Mouse (Mus musculus) forebrain, embryonic 16.5 days (tissue): ENCODE measurements around the gene Myo1e. TPM values are rescaled to one million over a fixed set of nuclear protein-coding genes. Genes with fewer than 3 reads are reported as not detected.

Experiments
- ATAC-seq: fragments of 200-750 bp; cut with Nextera tagmentation; 2 replicates; pipeline ENCODE4 v1.8.0; 2017; ENCODE audit warnings: mild to moderate bottlenecking, moderate library complexity
- H3K27ac ChIP-seq: fragments of 300-500 bp; sonication (generic); 2 replicates; pipeline ENCODE4 v1.5.1; 2014; ENCODE audit warnings: low read length, control low read depth
- H3K27me3 ChIP-seq: fragments of 300-500 bp; sonication (generic); replicated peaks from 2 replicates; pipeline ENCODE4 v1.6.1; 2014; ENCODE audit warnings: low read length; ENCODE audit not compliant: control insufficient read depth, insufficient read depth
- H3K36me3 ChIP-seq: fragments of 300-500 bp; sonication (generic); 2 replicates; pipeline ENCODE4 v1.6.1; 2014; ENCODE audit not compliant: control insufficient read depth, insufficient read depth
- H3K4me1 ChIP-seq: fragments of 300-500 bp; sonication (generic); replicated peaks from 2 replicates; pipeline ENCODE4 v1.6.1; 2014; ENCODE audit warnings: low read length; ENCODE audit not compliant: control insufficient read depth, insufficient read depth
- H3K4me2 ChIP-seq: fragments of 300-500 bp; sonication (generic); 2 replicates; pipeline ENCODE4 v1.6.1; 2014; ENCODE audit warnings: mild to moderate bottlenecking, low read length, control low read depth
- H3K4me3 ChIP-seq: fragments of 300-500 bp; sonication (generic); replicated peaks from 2 replicates; pipeline ENCODE4 v1.5.1; 2014; ENCODE audit warnings: mild to moderate bottlenecking, low read length, control low read depth
- H3K9ac ChIP-seq: fragments of 300-500 bp; sonication (generic); replicated peaks from 2 replicates; pipeline ENCODE4 v1.6.1; 2014; ENCODE audit warnings: low read depth, low read length, control low read depth
- H3K9me3 ChIP-seq: fragments of 300-500 bp; sonication (generic); 2 replicates; pipeline ENCODE4 v1.6.1; 2016; ENCODE audit warnings: low read length; ENCODE audit not compliant: control insufficient read depth
- WGBS: fragments of 180-500 bp; shearing (Covaris S2); extraction: QIAGEN DNeasy Blood & Tissue Kit; methylation state at CpG from one replicate; pipeline ENCODE4 v1.1.7; 2014; 5-methylcytosine and 5-hydroxymethylcytosine counted together
- polyA plus RNA-seq: library from polyadenylated mRNA; unstranded; fragments of >200 nt; fragmentation: Nextera tagmentation; extraction: Ambion mirVana; gene quantifications from 2 replicates; pipeline ENCODE4 v1.2.1, GENCODE M21; 2015

The Myo1e gene
- polyA plus RNA-seq, 1 experiment from 2014 or later = 5.8 TPM

- Histone ChIP-seq H3K36me3 (no peaks in the 10 kb centered on the region), H3K4me1 (peaks cover 4% of the 10 kb centered on the region), H3K9ac (no peak overlapping the region), H3K4me2 (no peak overlapping the region), H3K27me3 (no peaks in the 10 kb centered on the region), H3K4me3 (no peak overlapping the region), H3K9me3 (no peaks in the 10 kb centered on the region), H3K27ac (no peak overlapping the region)
- no peak for ATAC-seq
- WGBS = 84% methylated on average over 11 of the region's 11 CpGs
Observed at GRCm38 (mm10) chr9:70194622-70195021, 12.5 kb upstream of the Myo1e start.

GRCm38 (mm10) chr9:70196956-70197659 is 10.0 kb upstream of the Myo1e start:
- no peak overlapping the region for H3K9ac ChIP-seq
- H3K36me3 ChIP-seq = no peaks in the 10 kb centered on the region
- WGBS = 81% methylated on average over 15 of the region's 15 CpGs
- no peak overlapping the region for H3K4me2 ChIP-seq
- no peaks in the 10 kb centered on the region for H3K27me3 ChIP-seq
- no peak overlapping the region for H3K4me3 ChIP-seq
- peaks cover 4% of the 10 kb centered on the region for H3K4me1 ChIP-seq
- H3K9me3 ChIP-seq = no peaks in the 10 kb centered on the region
- H3K27ac ChIP-seq = no peak overlapping the region
- ATAC-seq = no peak

- 0 out of 2 replicates have a peak, but pooled peaks cover 4% of the 10 kb centered on the region for H3K9me3 ChIP-seq
- H3K27me3 ChIP-seq = no peaks in the 10 kb centered on the region
- no peak overlapping the region for H3K27ac ChIP-seq
- WGBS = 91% methylated on average over 8 of the region's 8 CpGs
- H3K4me2 ChIP-seq = no peak overlapping the region
- no peaks in the 10 kb centered on the region for H3K4me1 ChIP-seq
- H3K36me3 ChIP-seq = no peaks in the 10 kb centered on the region
- no peak for ATAC-seq
- H3K4me3 ChIP-seq = no peak overlapping the region
- no peak overlapping the region for H3K9ac ChIP-seq
Observed at GRCm38 (mm10) chr9:70197992-70198391, 9.2 kb upstream of the Myo1e start.

GRCm38 (mm10) chr9:70202753-70203152 is 4.4 kb upstream of the Myo1e start:
- H3K4me3 ChIP-seq = no peak overlapping the region
- no peak for ATAC-seq
- H3K27ac ChIP-seq = no peak overlapping the region
- H3K9ac ChIP-seq = no peak overlapping the region
- H3K27me3 ChIP-seq = peaks cover 5% of the 10 kb centered on the region; the same call in 1 of the 2 replicates
- H3K4me1 ChIP-seq = peaks cover 4% of the 10 kb centered on the region
- 0 out of 2 replicates have a peak, but pooled peaks cover 4% of the 10 kb centered on the region for H3K9me3 ChIP-seq
- no peak overlapping the region for H3K4me2 ChIP-seq
- WGBS = 70% methylated on average over 5 of the region's 5 CpGs
- H3K36me3 ChIP-seq = no peaks in the 10 kb centered on the region

GRCm38 (mm10) chr9:70203267-70204076 is 3.7 kb upstream of the Myo1e start:
- no peak overlapping the region for H3K27ac ChIP-seq
- H3K9ac ChIP-seq = no peak overlapping the region
- H3K27me3 ChIP-seq = peaks cover 5% of the 10 kb centered on the region; the same call in 1 of the 2 replicates
- H3K36me3 ChIP-seq = no peaks in the 10 kb centered on the region
- no peak overlapping the region for H3K4me2 ChIP-seq
- H3K4me3 ChIP-seq = no peak overlapping the region
- ATAC-seq = no peak
- H3K9me3 ChIP-seq = 0 out of 2 replicates have a peak, but pooled peaks cover 4% of the 10 kb centered on the region
- peaks cover 11% of the 10 kb centered on the region for H3K4me1 ChIP-seq
- 61% methylated on average over 15 of the region's 15 CpGs for WGBS

GRCm38 (mm10) chr9:70207981-70208521 is 901 bp downstream of the Myo1e start:
- peak overlapping the region; percentile 57 for H3K9ac ChIP-seq
- peak; percentile 22; the same call in 1 of the 2 replicates for ATAC-seq
- no peak overlapping the region; the same call in 1 of the 2 replicates for H3K27ac ChIP-seq
- no peaks in the 10 kb centered on the region for H3K9me3 ChIP-seq
- H3K4me2 ChIP-seq = peak overlapping the region; percentile 96
- peaks cover 5% of the 10 kb centered on the region; the same call in 1 of the 2 replicates for H3K27me3 ChIP-seq
- no peaks in the 10 kb centered on the region for H3K36me3 ChIP-seq
- H3K4me3 ChIP-seq = peak overlapping the region; percentile 52
- peaks cover 12% of the 10 kb centered on the region for H3K4me1 ChIP-seq
- 0% methylated on average over 26 of the region's 26 CpGs for WGBS

GRCm38 (mm10) chr9:70208751-70209150 is 1.6 kb downstream of the Myo1e start:
- H3K4me3 ChIP-seq = peak overlapping the region; percentile 52
- H3K9ac ChIP-seq = no peak overlapping the region
- H3K9me3 ChIP-seq = no peaks in the 10 kb centered on the region
- peaks cover 5% of the 10 kb centered on the region; the same call in 1 of the 2 replicates for H3K27me3 ChIP-seq
- H3K4me2 ChIP-seq = peak overlapping the region; percentile 96
- peaks cover 12% of the 10 kb centered on the region for H3K4me1 ChIP-seq
- H3K27ac ChIP-seq = no peak overlapping the region
- H3K36me3 ChIP-seq = no peaks in the 10 kb centered on the region
- WGBS = 21% methylated on average over 12 of the region's 12 CpGs
- ATAC-seq = no peak

- ATAC-seq = no peak
- Histone ChIP-seq H3K36me3 (no peaks in the 10 kb centered on the region), H3K4me3 (no peak overlapping the region), H3K27ac (no peak overlapping the region), H3K9me3 (no peaks in the 10 kb centered on the region), H3K9ac (no peak overlapping the region), H3K4me2 (no peak overlapping the region), H3K27me3 (peaks cover 5% of the 10 kb centered on the region; the same call in 1 of the 2 replicates), H3K4me1 (peaks cover 12% of the 10 kb centered on the region)
- 76% methylated on average over 8 of the region's 8 CpGs for WGBS
Observed at GRCm38 (mm10) chr9:70209296-70210049, 2.3 kb downstream of the Myo1e start.
